Mouse (Mus musculus): ENCODE results near the gene Vmn1r2.
"Not testable (repeated sequence)": the region's sequence is repeated elsewhere in the genome, so short reads cannot be mapped to it uniquely, and the experiment has no call there.

- TF ChIP-seq EP300, CTCF (IDR thresholded peaks at IDR 0.05; ENCODE audit: low read depth): not testable (repeated sequence)
These were observed 49.3 kb downstream of the Vmn1r2 start for GRCm38 (mm10) chr4:3216382-3216781.
